In the genomic region with DNA sequence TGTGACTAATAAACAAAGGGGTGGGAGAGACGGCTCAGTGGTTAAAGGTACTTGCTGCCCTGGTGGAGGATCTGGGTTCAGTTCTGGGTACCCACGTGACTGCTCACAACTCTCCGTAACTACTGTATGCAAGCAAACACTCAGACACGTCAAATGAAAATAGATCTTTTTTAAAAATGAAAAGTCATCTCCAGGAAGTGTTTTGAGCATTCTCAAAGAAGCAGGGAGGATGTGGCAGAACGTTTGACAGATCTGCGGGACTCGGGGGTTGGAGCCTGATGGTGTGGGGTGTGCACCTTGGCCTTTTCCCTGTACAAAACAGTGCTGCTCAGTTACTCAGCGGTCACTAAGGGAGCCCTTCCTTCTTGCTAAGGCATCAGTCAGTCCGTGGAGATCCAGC, we compare ENCODE assay signal across 17 mouse cellular contexts.
DNase-seq lines count a peak whose midpoint lies in the region; ATAC-seq and TF ChIP-seq lines count a peak whose summit lies in the region.
"Had no signal": no experiment of that assay in that cellular context is flagged by ENCODE, and none has a peak within 500 bp of the region (broad histone marks: within the 10 kb centered on the region; RNA-seq: fewer than 3 reads in every experiment).

No protein-coding gene starts in this region.

- WGBS in olfactory bulb, adult 2 months: 87% methylated on average over 9 of the region's 9 CpGs

- H3K4me3 ChIP-seq in olfactory bulb, adult 2 months (ENCODE audit: insufficient read depth, low read depth, low read length): no peak overlapping the region
- H3K4me3 ChIP-seq: forebrain, embryonic 12.5 days; limb, embryonic 13.5 days; liver, embryonic 15.5 days; midbrain, embryonic 13.5 days had no signal

- peak overlapping the region; percentile 37; the same call in 1 of the 2 replicates for H3K27ac ChIP-seq in olfactory bulb, adult 2 months (ENCODE audit: insufficient read depth, low read depth, low read length)
- H3K27ac ChIP-seq: forebrain, embryonic 12.5 days; hindbrain, embryonic 14.5 days; limb, embryonic 13.5 days; liver, embryonic 15.5 days; midbrain, embryonic 13.5 days had no signal

- H3K4me1 ChIP-seq in olfactory bulb, adult 2 months (ENCODE audit: control insufficient read depth, insufficient read depth, low read length): no peaks in the 10 kb centered on the region
- H3K4me1 ChIP-seq: limb, embryonic 13.5 days; liver, embryonic 15.5 days; midbrain, embryonic 13.5 days had no signal

- DNase-seq in heart, adult 11 months: peak; percentile 70
- DNase-seq in heart, adult 9 months (ENCODE audit: low spot score in 2 of 2): no peak
- peak; percentile 53 for DNase-seq in thymus, postnatal 4 days
- DNase-seq in cerebellum, postnatal 4 days (ENCODE audit: low spot score in 2 of 2): no peak
- DNase-seq in testis, postnatal 10 days (ENCODE audit: low spot score): no peak
- DNase-seq in cerebellum, postnatal 10 days: no peak
- DNase-seq: cerebellum, adult 18-20 months; heart, adult 18-20 months; kidney, adult 18-20 months; lung, postnatal 10 days had no signal

- no peak for TF ChIP-seq CTCF in olfactory bulb, adult 2 months (IDR thresholded peaks at IDR 0.05; ENCODE audit: insufficient read depth, low read depth, low read length)

- TF ChIP-seq POLR2A in olfactory bulb, adult 2 months (IDR thresholded peaks at IDR 0.05; ENCODE audit: insufficient read depth, low read depth, low read length): no peak

- peak; percentile 92 for ATAC-seq in inflammation-experienced regulatory T-cells, adult 6 months
- ATAC-seq: midbrain, embryonic 13.5 days had no signal

Comparison
In these comparisons a context has a peak if more than half of its experiments do, and no peak if none do; other contexts are left out.
1. DNase-seq: peak in heart, adult 11 months (single experiment) and thymus, postnatal 4 days (single experiment); none in heart, adult 9 months (0 of 2), cerebellum, postnatal 4 days (0 of 2), testis, postnatal 10 days (single experiment) and cerebellum, postnatal 10 days (0 of 2).